Mouse (Mus musculus) limb, embryonic 14.5 days (tissue): ENCODE measurements around the gene Gpat2. TPM values are rescaled to one million over a fixed set of nuclear protein-coding genes. Genes with fewer than 3 reads are reported as not detected.

Experiments used
- ATAC-seq: fragments of 200-750 bp; cut with Nextera tagmentation; 2 replicates; pipeline ENCODE4 v1.8.0; 2017; ENCODE audit warnings: low read depth, moderate number of reproducible peaks, moderate TSS enrichment; ENCODE audit not compliant: low FRiP score
- DNase-seq: peaks from one replicate; pipeline ENCODE4 v3.0.0-alpha.2; 2015; ENCODE audit warnings: low spot score
- H3K27ac ChIP-seq: fragments of 300-500 bp; sonication (generic); replicated peaks from 2 replicates; pipeline ENCODE4 v1.5.1; 2014; ENCODE audit warnings: low read depth, mild to moderate bottlenecking, low read length, moderate library complexity, mixed read lengths
- H3K27me3 ChIP-seq: fragments of 300-500 bp; sonication (generic); 2 replicates; pipeline ENCODE4 v1.6.1; 2014; ENCODE audit warnings: low read length, mixed read lengths; ENCODE audit not compliant: control insufficient read depth, insufficient read depth
- H3K36me3 ChIP-seq: fragments of 300-500 bp; sonication (generic); 2 replicates; pipeline ENCODE4 v1.6.1; 2014; ENCODE audit warnings: mild to moderate bottlenecking, low read length, moderate library complexity, mixed read lengths; ENCODE audit not compliant: control insufficient read depth, insufficient read depth
- H3K4me1 ChIP-seq: fragments of 300-500 bp; sonication (generic); 2 replicates; pipeline ENCODE4 v1.6.1; 2014; ENCODE audit warnings: antibody characterized with exemption, low read length, mixed read lengths; ENCODE audit not compliant: control insufficient read depth, insufficient read depth
- H3K4me2 ChIP-seq: fragments of 300-500 bp; sonication (generic); replicated peaks from 2 replicates; pipeline ENCODE4 v1.6.1; 2014; ENCODE audit warnings: low read depth, mild to moderate bottlenecking, low read length, moderate library complexity; ENCODE audit not compliant: severe bottlenecking
- H3K4me3 ChIP-seq: fragments of 300-500 bp; sonication (generic); replicated peaks from 2 replicates; pipeline ENCODE4 v1.5.1; 2014; ENCODE audit warnings: low read length
- H3K9ac ChIP-seq: fragments of 300-500 bp; sonication (generic); 2 replicates; pipeline ENCODE4 v1.6.1; 2014; ENCODE audit warnings: mild to moderate bottlenecking, low read depth, low read length, moderate library complexity; ENCODE audit not compliant: severe bottlenecking
- H3K9me3 ChIP-seq: fragments of 300-500 bp; sonication (generic); 2 replicates; pipeline ENCODE4 v1.6.1; 2016; ENCODE audit warnings: low read length; ENCODE audit not compliant: control insufficient read depth
- POLR2A ChIP-seq: fragments of 200-500 bp; IDR thresholded peaks from 2 replicates; pipeline ENCODE4 v1.8.0; 2012; ENCODE audit warnings: inconsistent platforms, mild to moderate bottlenecking, moderate library complexity, borderline replicate concordance; ENCODE audit not compliant: insufficient read depth, insufficient read length; ENCODE audit errors: extremely low read depth
- WGBS: fragments of 180-500 bp; shearing (Covaris S2); extraction: QIAGEN DNeasy Blood & Tissue Kit; methylation state at CpG from one replicate; pipeline ENCODE4 v1.1.7; 2014; 5-methylcytosine and 5-hydroxymethylcytosine counted together
- polyA plus RNA-seq, 2 experiments: library from polyadenylated mRNA; depleted of rRNA in 1 of 2; stranded (reverse) in 1 of 2; unstranded in 1 of 2; fragments of >200 nt; fragmentation: Nextera tagmentation in 1 of 2; extraction: Ambion mirVana in 1 of 2; gene quantifications; 2 replicates each; pipeline versions ENCODE4 v1.2.1 to v1.2.3; 2012 to 2014

Gpat2 gene
- polyA plus RNA-seq, 2 experiments: 0.31 to 0.39 TPM

- Histone ChIP-seq H3K36me3 (peaks cover 32% of the 10 kb centered on the region), H3K27ac (no peak overlapping the region), H3K27me3 (no peaks in the 10 kb centered on the region), H3K9ac (no peak overlapping the region), H3K4me1 (no peaks in the 10 kb centered on the region), H3K4me2 (no peak overlapping the region), H3K4me3 (no peak overlapping the region), H3K9me3 (no peaks in the 10 kb centered on the region)
- WGBS: 88% methylated on average over 5 of the region's 5 CpGs
- TF ChIP-seq POLR2A: no peak
- ATAC-seq: no peak
- no peak for DNase-seq
Measured at GRCm38 (mm10) chr2:127437697-127438096, 12.7 kb downstream of the Gpat2 start.

GRCm38 (mm10) chr2:127444055-127444789, 19.2 kb downstream of the Gpat2 start, which contains the start of gene Fahd2a:
Fahd2a (minus strand) TSS chr2:127444565.
- Histone ChIP-seq H3K4me1 (peaks cover 5% of the 10 kb centered on the region; the same call in 1 of the 2 replicates), H3K27me3 (no peaks in the 10 kb centered on the region), H3K36me3 (no peaks in the 10 kb centered on the region), H3K4me2 (peak within 1 kb of the TSS; percentile 68), H3K9ac (peak within 1 kb of the TSS; percentile 67), H3K9me3 (no peaks in the 10 kb centered on the region), H3K27ac (no peak within 1 kb of the TSS), H3K4me3 (peak within 1 kb of the TSS; percentile 65)
- 5% methylated on average over 36 of the region's 37 CpGs for WGBS
- peak; percentile 93 for ATAC-seq
- DNase-seq: peak; percentile 85
- 0 out of 2 replicates have a peak, but pooled peaks have one; percentile 36 for TF ChIP-seq POLR2A

GRCm38 (mm10) chr2:127446847-127447246, 21.8 kb downstream of the Gpat2 start:
- DNase-seq (no peak), ATAC-seq (no peak)
- Histone ChIP-seq H3K9me3 (no peaks in the 10 kb centered on the region), H3K4me1 (peaks cover 5% of the 10 kb centered on the region; the same call in 1 of the 2 replicates), H3K36me3 (no peaks in the 10 kb centered on the region), H3K9ac (no peak overlapping the region), H3K27me3 (no peaks in the 10 kb centered on the region), H3K4me3 (no peak overlapping the region), H3K4me2 (no peak overlapping the region), H3K27ac (no peak overlapping the region)
- no peak for TF ChIP-seq POLR2A
- WGBS: 50% methylated on average over 3 of the region's 3 CpGs

GRCm38 (mm10) chr2:127449691-127450090, 24.7 kb downstream of the Gpat2 start:
- no peak overlapping the region for H3K4me3 ChIP-seq
- TF ChIP-seq POLR2A: no peak
- H3K9me3 ChIP-seq: no peaks in the 10 kb centered on the region
- WGBS: 28% methylated on average over 7 of the region's 7 CpGs
- H3K9ac ChIP-seq: no peak overlapping the region
- no peak overlapping the region for H3K27ac ChIP-seq
- H3K4me1 ChIP-seq: no peaks in the 10 kb centered on the region
- H3K27me3 ChIP-seq: no peaks in the 10 kb centered on the region
- H3K36me3 ChIP-seq: no peaks in the 10 kb centered on the region
- no peak for DNase-seq
- ATAC-seq: no peak
- H3K4me2 ChIP-seq: no peak overlapping the region

GRCm38 (mm10) chr2:127451748-127452147, 26.7 kb downstream of the Gpat2 start:
- no peak for ATAC-seq
- DNase-seq: no peak
- Histone ChIP-seq H3K4me2 (no peak overlapping the region), H3K9ac (no peak overlapping the region), H3K4me3 (no peak overlapping the region), H3K27me3 (no peaks in the 10 kb centered on the region), H3K27ac (no peak overlapping the region), H3K9me3 (no peaks in the 10 kb centered on the region), H3K36me3 (no peaks in the 10 kb centered on the region), H3K4me1 (no peaks in the 10 kb centered on the region)
- 24% methylated on average over 6 of the region's 6 CpGs for WGBS
- no peak for TF ChIP-seq POLR2A
